Comparison of ENCODE assay signal across 26 mouse cellular contexts in the genomic region with DNA sequence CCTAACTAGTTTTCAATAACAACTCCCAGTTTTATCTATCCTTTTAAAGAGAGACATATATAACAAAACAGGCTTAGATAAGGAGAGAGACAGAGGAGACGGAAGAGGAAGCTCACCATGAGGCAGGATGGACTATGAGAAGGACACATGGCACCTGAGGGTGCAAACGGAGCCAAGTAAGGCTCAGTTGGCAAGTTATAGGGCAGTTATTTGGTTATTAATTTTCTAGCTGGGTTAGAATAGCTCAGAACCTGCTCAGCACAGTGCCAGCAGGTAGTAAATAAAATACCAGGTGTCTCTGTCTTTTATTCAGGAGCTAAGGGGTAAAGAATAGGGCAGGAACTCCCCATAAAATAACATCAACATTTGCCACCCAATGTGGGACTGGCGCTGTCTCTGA. TPM values are rescaled to one million over a fixed set of nuclear protein-coding genes. Genes with fewer than 3 reads are reported as not detected.
"Had no signal": no experiment of that assay in that cellular context is flagged by ENCODE, and none has a peak within 500 bp of the region (broad histone marks: within the 10 kb centered on the region; RNA-seq: fewer than 3 reads in every experiment).

No protein-coding gene starts in this region.

- H3K9ac ChIP-seq: lung, embryonic 14.5 days; midbrain, embryonic 12.5 days; neural tube, embryonic 13.5 days; neural tube, embryonic 15.5 days had no signal

- ATAC-seq: midbrain, embryonic 16.5 days had no signal

- H3K9me3 ChIP-seq: midbrain, embryonic 10.5 days; midbrain, embryonic 12.5 days; neural tube, embryonic 13.5 days; neural tube, embryonic 15.5 days had no signal

- H3K4me2 ChIP-seq: lung, embryonic 14.5 days; midbrain, embryonic 12.5 days; neural tube, embryonic 13.5 days; neural tube, embryonic 15.5 days had no signal

- H3K4me1 ChIP-seq: midbrain, embryonic 12.5 days; neural tube, embryonic 13.5 days; neural tube, embryonic 15.5 days had no signal

- H3K27ac ChIP-seq: midbrain, embryonic 10.5 days; midbrain, embryonic 12.5 days; neural tube, embryonic 13.5 days; neural tube, embryonic 15.5 days had no signal

- H3K36me3 ChIP-seq: midbrain, embryonic 10.5 days; midbrain, embryonic 12.5 days; neural tube, embryonic 13.5 days; neural tube, embryonic 15.5 days had no signal

- DNase-seq: lung, adult 18-20 months; lung, embryonic 14.5 days; lung, postnatal 10 days; lung, postnatal 4 days; midbrain, embryonic 14.5 days; retina, postnatal 1 day; right cerebral cortex, adult 18-20 months; right cerebral cortex, postnatal 25 days; right cerebral cortex, postnatal 4 days; spleen, adult 18-20 months; thymus, adult 18-20 months; thymus, postnatal 14 days; thymus, postnatal 36 days had no signal

- H3K4me3 ChIP-seq: midbrain, embryonic 10.5 days; midbrain, embryonic 12.5 days; myocyte; neural tube, embryonic 13.5 days; neural tube, embryonic 15.5 days had no signal

- H3K27me3 ChIP-seq: midbrain, embryonic 12.5 days; neural tube, embryonic 13.5 days; neural tube, embryonic 15.5 days had no signal

RNA-seq across cellular contexts. Expression of gene Pmp22, which starts 30.8 kb away (rescaled TPM):
- total RNA-seq: megakaryocyte-erythroid progenitor cell, adult 5-6 weeks had no signal

RNA-seq across cellular contexts. Expression of gene Tekt3, which starts 36.6 kb away (rescaled TPM):
- total RNA-seq: megakaryocyte, adult 5-6 weeks; megakaryocyte-erythroid progenitor cell, adult 5-6 weeks had no signal
- polyA plus RNA-seq: lung, embryonic 14.5 days; midbrain, embryonic 10.5 days; midbrain, embryonic 12.5 days; midbrain, embryonic 14.5 days; midbrain, embryonic 16.5 days; myocyte; neural tube, embryonic 11.5 days; neural tube, embryonic 13.5 days; neural tube, embryonic 15.5 days; small intestine, adult 2 months; stomach, embryonic 14.5 days; stomach, embryonic 16.5 days; thymus, postnatal 0 days had no signal
